Mouse (Mus musculus): ENCODE results near the gene Btf3l4. TPM values are rescaled to one million over a fixed set of nuclear protein-coding genes. Genes with fewer than 3 reads are reported as not detected.

The Btf3l4 gene
- 7.1 and 8.3 TPM in 2 replicates for polyA plus RNA-seq (2012)

GRCm38 (mm10) chr4:108832916-108833827 is at the start of gene Btf3l4:
Gene Btf3l4, minus strand, starts transcription at chr4:108833614.

GRCm38 (mm10) chr4:108878963-108879822 is 45.8 kb upstream of the Btf3l4 start, which contains the start of gene Rab3b:
Gene Rab3b, plus strand, starts transcription at chr4:108879063.

DNA sequence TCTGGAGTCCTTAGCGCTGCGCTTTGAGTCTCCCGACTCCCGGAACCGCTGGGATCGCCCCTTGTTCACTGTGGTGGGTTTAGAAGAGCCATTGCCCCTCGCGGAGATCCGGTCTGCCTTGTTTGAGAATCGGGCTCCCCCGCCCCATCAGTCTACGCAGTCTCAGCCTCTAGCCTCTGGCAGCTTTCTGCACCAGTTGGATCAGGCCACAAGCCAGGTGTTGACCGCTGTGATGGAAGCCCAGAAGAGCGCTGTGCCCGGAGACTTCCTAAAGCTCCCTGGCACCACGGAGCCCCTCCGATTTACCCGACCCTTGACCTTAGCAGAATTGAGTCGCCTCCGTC is 15.1 kb upstream of the Btf3l4 start, which contains the start of gene A730015C16Rik:
A730015C16Rik (minus strand) TSS at position 115 of the 344 bp plus-strand sequence.

GRCm38 (mm10) chr4:108847715-108848504 is 14.5 kb upstream of the Btf3l4 start, which contains the start of gene Kti12:
Gene Kti12, plus strand, starts transcription at chr4:108847785.

GRCm38 (mm10) chr4:108834115-108834970 is 929 bp upstream of the Btf3l4 start, which contains the start of gene Txndc12:
Gene Txndc12, plus strand, starts transcription at chr4:108834601.

DNA sequence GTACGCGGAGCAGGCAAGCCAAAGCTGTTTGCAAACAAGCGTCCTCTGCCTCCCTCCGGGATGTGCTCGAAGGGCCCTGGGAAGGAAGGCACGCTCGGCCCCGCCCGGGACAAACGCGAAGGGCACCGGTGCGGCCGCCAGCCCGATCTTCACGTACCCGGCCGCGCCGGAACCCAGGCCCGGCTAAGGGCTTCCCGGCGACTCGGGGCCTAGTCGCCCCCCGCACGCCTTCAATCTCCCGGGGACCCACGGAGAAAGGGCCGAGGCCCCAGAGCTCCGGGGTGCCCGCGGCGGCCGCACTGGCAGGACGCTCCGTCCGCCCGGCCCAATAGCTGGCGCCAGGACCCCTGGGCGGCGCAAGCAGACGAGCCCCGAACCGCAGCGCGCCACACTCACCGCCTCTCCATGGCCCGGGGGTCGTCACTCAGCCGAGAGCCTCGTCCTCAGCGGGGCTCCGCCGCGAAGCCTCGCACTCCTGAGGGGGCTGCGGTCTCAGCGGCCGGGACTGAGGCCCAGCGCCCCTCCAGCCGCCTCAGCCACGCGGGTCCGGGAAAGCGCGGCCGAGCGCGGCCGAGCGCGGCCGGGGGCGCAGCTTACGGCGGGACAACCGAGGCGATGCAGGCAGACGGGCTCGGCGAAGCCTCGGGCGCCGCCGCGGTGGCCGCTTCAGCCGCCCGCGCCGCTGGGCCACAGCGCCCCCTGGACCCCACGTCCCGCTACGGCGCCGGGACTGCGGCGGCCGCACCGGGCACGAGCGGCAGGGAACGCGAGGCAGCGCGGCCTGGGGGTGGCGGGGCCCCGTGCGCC is 53.2 kb downstream of the Btf3l4 start, which contains the start of gene Zfyve9:
Zfyve9 (minus strand) TSS at position 742 of the 807 bp plus-strand sequence.

Other genes with a start within 250 kb of the Btf3l4 start
- gene Cc2d1b, start 213.7 kb downstream of the Btf3l4 start, polyA plus RNA-seq (2012): 91.3 and 120 TPM in 2 replicates
- not detected in 2 replicates for gene 3110021N24Rik, start 114.0 kb downstream of the Btf3l4 start, polyA plus RNA-seq (2012)
- gene Zfyve9, start 52.8 kb downstream of the Btf3l4 start, polyA plus RNA-seq (2012): 0.03 and 0.05 TPM in 2 replicates
- gene Txndc12, start 987 bp upstream of the Btf3l4 start, polyA plus RNA-seq (2012): 12.2 and 17.6 TPM in 2 replicates
- gene Kti12, start 14.2 kb upstream of the Btf3l4 start, polyA plus RNA-seq (2012): 72.4 and 73.7 TPM in 2 replicates
- gene A730015C16Rik, start 15.0 kb upstream of the Btf3l4 start, polyA plus RNA-seq (2012): 0.25 and 0.47 TPM in 2 replicates
- 0.06 TPM in 1 of 2 replicates, not detected in the other for gene Rab3b, start 45.4 kb upstream of the Btf3l4 start, polyA plus RNA-seq (2012)
- gene Nrd1, start 167.0 kb upstream of the Btf3l4 start, polyA plus RNA-seq (2012): 24.6 and 28.8 TPM in 2 replicates